Comparison of ENCODE assay signal across 19 mouse cellular contexts in genomic region chr8:30077726-30078125, GRCm38 (mm10).
A peak's percentile ranks its signal among the peaks of the same experiment; 100 is the strongest.
DNase-seq lines count a peak whose midpoint lies in the region; ATAC-seq and TF ChIP-seq lines count a peak whose summit lies in the region.
"Had no signal": no experiment of that assay in that cellular context is flagged by ENCODE, and none has a peak within 500 bp of the region (broad histone marks: within the 10 kb centered on the region; RNA-seq: fewer than 3 reads in every experiment).

No protein-coding gene starts in this region.

- no peaks in the 10 kb centered on the region for H3K4me1 ChIP-seq in liver, adult 2 months (ENCODE audit: control insufficient read depth, insufficient read depth, low read length)
- no peaks in the 10 kb centered on the region for H3K4me1 ChIP-seq in liver, postnatal 0 days (ENCODE audit: insufficient read depth)
- no peaks in the 10 kb centered on the region for H3K4me1 ChIP-seq in liver, embryonic 12.5 days

- H3K4me3 ChIP-seq in liver, adult 2 months (ENCODE audit: insufficient read depth, low read depth, low read length), result no peak overlapping the region
- H3K4me3 ChIP-seq in liver, postnatal 0 days (ENCODE audit: low read depth, low read length), result no peak overlapping the region
- H3K4me3 ChIP-seq in liver, embryonic 12.5 days, result no peak overlapping the region

- no peak for TF ChIP-seq POLR2A in liver, adult 2 months (IDR thresholded peaks at IDR 0.05; ENCODE audit: extremely low read depth, insufficient read depth, low read length)

- TF ChIP-seq EP300 in liver, postnatal 0 days (IDR thresholded peaks at IDR 0.05; ENCODE audit: low read depth), result no peak

- no peak overlapping the region for H3K4me2 ChIP-seq in liver, postnatal 0 days (ENCODE audit: low read depth, low read length)
- H3K4me2 ChIP-seq in liver, embryonic 12.5 days, result no peak overlapping the region

- H3K27me3 ChIP-seq in liver, adult 2 months (ENCODE audit: control insufficient read depth, insufficient read depth, low read length), result no peaks in the 10 kb centered on the region
- H3K27me3 ChIP-seq in liver, postnatal 0 days (ENCODE audit: insufficient read depth, low read length), result no peaks in the 10 kb centered on the region
- H3K27me3 ChIP-seq in liver, embryonic 12.5 days (replicated peaks), result no peaks in the 10 kb centered on the region
- H3K27me3 ChIP-seq: CH12.LX, Patski had no signal

- H3K27ac ChIP-seq in liver, adult 2 months (replicated peaks; ENCODE audit: insufficient read depth, low read depth, low read length), result no peak overlapping the region
- H3K27ac ChIP-seq in liver, postnatal 0 days (ENCODE audit: low read depth), result no peak overlapping the region
- H3K27ac ChIP-seq in liver, embryonic 12.5 days, result no peak overlapping the region

- H3K36me3 ChIP-seq in liver, adult 2 months (ENCODE audit: control insufficient read depth, insufficient read depth, low read length), result no peaks in the 10 kb centered on the region
- H3K36me3 ChIP-seq in liver, postnatal 0 days (replicated peaks; ENCODE audit: insufficient read depth, low read length), result no peaks in the 10 kb centered on the region
- no peaks in the 10 kb centered on the region for H3K36me3 ChIP-seq in liver, embryonic 12.5 days
- H3K36me3 ChIP-seq: G1E had no signal

- TF ChIP-seq CTCF in liver, adult 2 months (IDR thresholded peaks at IDR 0.05; ENCODE audit: low read depth, low read length), result no peak
- no peak for TF ChIP-seq CTCF in liver, postnatal 0 days (IDR thresholded peaks at IDR 0.05; ENCODE audit: low read depth)

- no peaks in the 10 kb centered on the region for H3K79me2 ChIP-seq in liver, adult 2 months (ENCODE audit: control insufficient read depth, insufficient read depth, low read length)

- no peak overlapping the region for H3K9ac ChIP-seq in liver, adult 2 months (ENCODE audit: low read depth, low read length)
- no peak overlapping the region for H3K9ac ChIP-seq in liver, postnatal 0 days (replicated peaks)
- H3K9ac ChIP-seq in liver, embryonic 12.5 days, result no peak overlapping the region

- no peaks in the 10 kb centered on the region for H3K9me3 ChIP-seq in liver, postnatal 0 days (ENCODE audit: low read length)
- H3K9me3 ChIP-seq in liver, embryonic 12.5 days (replicated peaks), result no peaks in the 10 kb centered on the region
- H3K9me3 ChIP-seq: G1E had no signal

- DNase-seq in liver, adult 2 months (ENCODE audit: extremely low read depth, low read depth, low spot score), result peak; percentile 91
- DNase-seq in liver, result no peak
- no peak for DNase-seq in liver, postnatal 0 days
- DNase-seq: adrenal gland, adult 2 months; adrenal gland, adult 8-10 months; adrenal gland, postnatal 10 days; adrenal gland, postnatal 14 days; adrenal gland, postnatal 25 days; adrenal gland, postnatal 36 days; B cell, adult 2 months; cerebellum, adult 11 months; cerebellum, adult 11-12 months; cerebellum, adult 18-20 months had no signal

- peak; percentile 75 for ATAC-seq in liver, postnatal 0 days
- no peak for ATAC-seq in liver, embryonic 12.5 days
- ATAC-seq: activated CD4-positive, CD25-positive, alpha-beta regulatory T cell, adult 4 months; CD4-positive, CD25-positive, alpha-beta regulatory T cell, adult 4 months; Patski had no signal
